In the genomic region with DNA sequence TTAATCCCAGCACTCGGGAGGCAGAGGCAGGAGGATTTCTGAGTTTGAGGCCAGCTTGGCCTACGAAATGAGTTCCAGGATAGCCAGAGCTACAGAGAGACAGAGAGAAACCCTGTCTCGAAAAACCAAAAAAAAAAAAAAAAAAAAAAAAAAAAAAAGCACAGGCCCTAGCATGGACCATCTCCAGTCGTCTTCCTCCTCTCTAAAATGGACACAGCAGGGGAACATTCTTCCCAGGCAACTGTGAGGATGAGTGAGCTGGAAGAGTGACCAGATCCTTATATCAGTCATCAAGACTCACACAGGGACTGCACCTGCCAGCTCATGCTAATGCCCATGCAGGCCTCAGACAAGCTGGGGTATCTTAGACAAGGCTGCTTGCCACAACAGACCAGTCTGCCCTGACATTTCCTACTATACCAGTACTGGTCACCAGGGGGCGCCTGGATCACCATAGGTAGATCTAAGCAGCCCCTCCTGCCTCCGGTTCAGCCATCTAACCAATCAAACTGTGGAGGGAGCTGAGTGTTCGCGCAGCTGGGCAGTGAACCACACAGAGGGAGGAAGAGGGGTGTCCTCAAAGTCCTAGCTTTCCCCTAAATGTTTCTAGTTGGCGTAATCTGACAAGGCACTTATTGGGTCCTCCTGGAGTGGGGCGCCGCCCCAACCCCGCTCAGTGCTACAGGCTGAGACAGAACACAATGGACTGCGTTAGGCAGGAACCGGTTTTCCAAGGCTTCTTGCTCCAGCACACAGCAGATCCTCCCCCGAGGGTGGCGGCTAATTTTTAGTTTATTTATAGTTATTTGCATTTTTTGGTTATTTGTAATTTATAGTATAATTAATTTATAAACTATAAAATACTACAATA, we compare ENCODE assay signal across 8 mouse cellular contexts. TPM values are rescaled to one million over a fixed set of nuclear protein-coding genes. Genes with fewer than 3 reads are reported as not detected.
A peak's percentile ranks its signal among the peaks of the same experiment; 100 is the strongest.
DNase-seq lines count a peak whose midpoint lies in the region; ATAC-seq and TF ChIP-seq lines count a peak whose summit lies in the region.

No protein-coding gene starts in this region.

- peak; percentile 66 for DNase-seq in Patski (ENCODE audit: low read depth, low spot score)
- DNase-seq in cerebellum, postnatal 14 days, result peak; percentile 98 to 99
- DNase-seq in frontal cortex, postnatal 25 days (ENCODE audit: low spot score in 2 of 2), result peak; percentile 99
- peak; percentile 94 for DNase-seq in hindbrain, embryonic 14.5 days (ENCODE audit: low spot score)
- peak; percentile 90 to 94 for DNase-seq in layer of hippocampus, postnatal 36 days
- DNase-seq in lung, postnatal 36 days, result peak; percentile 100
- peak; percentile 91 for DNase-seq in retina, postnatal 7 days (ENCODE audit: low read depth, low spot score)
- peak; percentile 85 for DNase-seq in urinary bladder, adult 2 months (ENCODE audit: low spot score)

- POLR2A ChIA-PET in Patski (lab: Charles Lee), result interaction anchor here (0.5 to 0.6 kb wide), 2 partner anchors 48 to 174 kb away, joined by 3 to 4 read pairs; no protein-coding TSS in a partner anchor

- no peaks in the 10 kb centered on the region for H3K36me3 ChIP-seq in hindbrain, embryonic 14.5 days (replicated peaks; ENCODE audit: control insufficient read depth, insufficient read depth)

- H3K4me2 ChIP-seq in hindbrain, embryonic 14.5 days (replicated peaks), result peak overlapping the region; percentile 54

- CTCF ChIA-PET in Patski (lab: Charles Lee), result interaction anchor here (0.6 to 2.3 kb wide), 15 partner anchors 10 to 76 kb away, joined by 3 to 14 read pairs (median 4); no protein-coding TSS in a partner anchor

- peak overlapping the region; percentile 20 for H3K4me3 ChIP-seq in hindbrain, embryonic 14.5 days (replicated peaks; ENCODE audit: low read length)

- WGBS in hindbrain, embryonic 14.5 days, result 21% methylated on average over 16 of the region's 16 CpGs

- no peaks in the 10 kb centered on the region for H3K27me3 ChIP-seq in Patski
- no peaks in the 10 kb centered on the region for H3K27me3 ChIP-seq in hindbrain, embryonic 14.5 days (ENCODE audit: control insufficient read depth, insufficient read depth, low read length)

- peaks cover 2% of the 10 kb centered on the region; the same call in 1 of the 2 replicates for H3K4me1 ChIP-seq in hindbrain, embryonic 14.5 days (replicated peaks; ENCODE audit: control insufficient read depth, insufficient read depth, low read length)

- in situ Hi-C loops in Patski (cut with MboI; ENCODE audit: low pct_unique_long_range_greater_than_20kb), result loop anchor here (5.0 to 10.0 kb wide), 2 partner anchors 53 to 180 kb away; a partner anchor contains a TSS

- ATAC-seq in Patski, result peak; percentile 89
- peak; percentile 88 for ATAC-seq in hindbrain, embryonic 14.5 days (ENCODE audit: low FRiP score)

- H3K9ac ChIP-seq in hindbrain, embryonic 14.5 days, result peak overlapping the region; percentile 45

- peak; percentile 90 for TF ChIP-seq CTCF in Patski (IDR thresholded peaks at IDR 0.05)

- no peak overlapping the region; the same call in 1 of the 2 replicates for H3K27ac ChIP-seq in hindbrain, embryonic 14.5 days

- H3K9me3 ChIP-seq in hindbrain, embryonic 14.5 days (ENCODE audit: control insufficient read depth, low read length), result no peaks in the 10 kb centered on the region

RNA-seq across cellular contexts. Expression of a gene that starts 51.6 kb away (rescaled TPM):
- polyA plus RNA-seq in Patski (2021), result 0.15 TPM
- 0.18 and 0.44 TPM in 2 replicates for polyA plus RNA-seq in hindbrain, embryonic 14.5 days (2014; fragmentation: Nextera tagmentation; extraction: Ambion mirVana)
- total RNA-seq in layer of hippocampus, postnatal 36 days (2021), result under 1 TPM; 0.66 to 0.95 TPM
- 1.5 and 2.9 TPM in 2 replicates for polyA plus RNA-seq in urinary bladder, adult 2 months (2012; rRNA removed)

RNA-seq across cellular contexts. Expression of a gene that starts 52.2 kb away (rescaled TPM):
- polyA plus RNA-seq in Patski (2021), result 158 TPM
- 22.0 and 24.2 TPM in 2 replicates for polyA plus RNA-seq in hindbrain, embryonic 14.5 days (2014; fragmentation: Nextera tagmentation; extraction: Ambion mirVana)
- total RNA-seq in layer of hippocampus, postnatal 36 days (2021), result 10 to 100 TPM; 61.4 to 62.0 TPM
- polyA plus RNA-seq in urinary bladder, adult 2 months (2012; rRNA removed), result 39.1 and 45.2 TPM in 2 replicates

RNA-seq across cellular contexts. Expression of a gene that starts 55.6 kb away (rescaled TPM):
- not detected for polyA plus RNA-seq in Patski (2021)
- polyA plus RNA-seq in hindbrain, embryonic 14.5 days (2014; fragmentation: Nextera tagmentation; extraction: Ambion mirVana), result 2.2 and 2.9 TPM in 2 replicates
- not detected for total RNA-seq in layer of hippocampus, postnatal 36 days (2021)
- 1.7 and 3.3 TPM in 2 replicates for polyA plus RNA-seq in urinary bladder, adult 2 months (2012; rRNA removed)
